Mouse (Mus musculus) B cell, adult (primary cell): ENCODE results near the gene Tas2r131. TPM values are rescaled to one million over a fixed set of nuclear protein-coding genes. Genes with fewer than 3 reads are reported as not detected.

Source experiments
- total RNA-seq: library from RNA; stranded (reverse); gene quantifications from 4 replicates; pipeline ENCODE4 v1.2.4, GENCODE M21; 2023; ENCODE audit not compliant: inconsistent age

Tas2r131 gene
- not detected in 4 replicates for total RNA-seq

DNA sequence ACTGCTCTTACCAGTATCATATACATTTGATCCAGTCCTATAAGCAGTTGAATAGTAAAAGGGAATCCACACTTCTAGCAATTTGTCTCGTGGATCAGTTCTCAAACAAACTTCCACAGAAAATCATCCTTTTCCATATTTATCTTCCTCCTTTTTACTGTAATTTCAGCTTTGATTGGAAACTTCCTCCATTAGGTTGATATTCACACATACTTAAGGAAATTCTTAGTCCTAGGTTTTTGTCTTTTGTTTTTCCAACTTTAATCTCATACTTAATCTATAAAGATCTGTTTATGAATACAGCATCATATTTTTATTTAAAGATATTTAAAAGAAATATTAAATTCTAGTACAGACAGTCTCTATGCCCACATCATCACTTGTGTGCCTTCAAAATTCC lies at the start of gene Tas2r131:
Tas2r131 (minus strand) TSS at position 101 of the 400 bp plus-strand sequence.

DNA sequence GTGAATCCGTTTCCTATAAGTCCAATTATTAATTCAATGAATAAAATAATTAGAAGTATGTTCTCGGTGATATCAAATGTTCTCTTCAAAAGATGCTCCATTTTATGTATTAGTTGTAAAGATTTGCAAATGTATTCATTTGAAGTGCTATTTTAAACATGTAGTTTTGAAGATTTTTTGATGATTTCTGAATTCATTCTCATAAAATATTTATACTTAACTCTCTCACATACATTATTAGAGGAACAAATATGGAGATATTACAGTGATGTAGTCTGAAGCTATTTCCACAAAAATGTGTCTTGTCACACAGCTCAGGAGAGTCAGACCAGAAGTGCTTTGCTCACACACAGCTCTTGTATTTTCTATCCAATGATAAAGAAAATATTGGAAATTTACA lies 23.1 kb upstream of the Tas2r131 start, which contains the start of gene Tas2r109:
Tas2r109 (minus strand) TSS at position 101 of the 400 bp plus-strand sequence.

GRCm38 (mm10) chr6:132950802-132951201 lies 6.9 kb downstream of the Tas2r131 start, which contains the start of gene Tas2r129:
TSS of gene Tas2r129 (plus strand) at chr6:132951102.

DNA sequence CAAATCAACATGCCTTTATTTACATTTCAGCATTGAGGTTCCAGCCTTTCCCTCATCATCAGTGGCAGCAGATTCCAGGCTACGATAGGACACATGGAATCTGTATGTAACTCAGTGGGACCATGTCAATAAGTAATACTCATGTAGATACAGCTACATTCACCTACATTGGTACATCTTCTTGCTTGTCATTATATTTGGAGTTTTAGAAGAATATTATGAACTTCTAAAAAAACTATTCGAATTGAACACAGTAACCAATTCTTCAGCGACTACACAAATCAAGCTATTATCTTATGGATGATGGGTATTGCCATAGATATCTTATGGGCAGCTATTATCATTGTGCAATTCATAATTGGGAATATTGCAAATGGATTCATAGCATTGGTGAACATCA lies 48.4 kb downstream of the Tas2r131 start, which contains the start of gene Tas2r125:
Tas2r125 (plus strand) TSS at position 301 of the 400 bp plus-strand sequence.

Other genes with a start within 250 kb of the Tas2r131 start
- gene Tas2r122, start 246.0 kb downstream of the Tas2r131 start, total RNA-seq = not detected in 4 replicates
- gene Tas2r115, start 219.9 kb downstream of the Tas2r131 start, total RNA-seq = not detected in 4 replicates
- not detected in 4 replicates for gene Tas2r124, start 203.2 kb downstream of the Tas2r131 start, total RNA-seq
- gene Tas2r102, start 195.8 kb downstream of the Tas2r131 start, total RNA-seq = not detected in 4 replicates
- not detected in 4 replicates for gene Tas2r136, start 179.8 kb downstream of the Tas2r131 start, total RNA-seq
- not detected in 4 replicates for gene Tas2r117, start 155.1 kb downstream of the Tas2r131 start, total RNA-seq
- gene Tas2r123, start 110.8 kb downstream of the Tas2r131 start, total RNA-seq = not detected in 4 replicates
- not detected in 4 replicates for gene Tas2r116, start 102.5 kb downstream of the Tas2r131 start, total RNA-seq
- gene Tas2r110, start 89.9 kb downstream of the Tas2r131 start, total RNA-seq = not detected in 4 replicates
- gene Tas2r113, start 64.9 kb downstream of the Tas2r131 start, total RNA-seq = not detected in 4 replicates
- not detected in 4 replicates for gene Tas2r125, start 48.3 kb downstream of the Tas2r131 start, total RNA-seq
- gene Tas2r129, start 6.8 kb downstream of the Tas2r131 start, total RNA-seq = not detected in 4 replicates
- gene Tas2r109, start 23.0 kb upstream of the Tas2r131 start, total RNA-seq = not detected in 4 replicates
- gene Tas2r103, start 79.2 kb upstream of the Tas2r131 start, total RNA-seq = not detected in 4 replicates
- gene Tas2r140, start 97.9 kb upstream of the Tas2r131 start, total RNA-seq = not detected in 4 replicates
- 12.1 to 15.5 TPM (median 12.8 TPM) in 4 replicates for gene Smim10l1, start 147.0 kb upstream of the Tas2r131 start, total RNA-seq